Comparison of ENCODE assay signal across 10 mouse cellular contexts in genomic region chr9:31129956-31130355, GRCm38 (mm10). TPM values are rescaled to one million over a fixed set of nuclear protein-coding genes. Genes with fewer than 3 reads are reported as not detected.
DNase-seq lines count a peak whose midpoint lies in the region; ATAC-seq and TF ChIP-seq lines count a peak whose summit lies in the region.
"Had no signal": no experiment of that assay in that cellular context is flagged by ENCODE, and none has a peak within 500 bp of the region (broad histone marks: within the 10 kb centered on the region; RNA-seq: fewer than 3 reads in every experiment).

No protein-coding gene starts in this region.

- H3K9me3 ChIP-seq in midbrain, postnatal 0 days (ENCODE audit: low read length) = no peaks in the 10 kb centered on the region
- no peaks in the 10 kb centered on the region for H3K9me3 ChIP-seq in midbrain, embryonic 11.5 days (ENCODE audit: control insufficient read depth, low read length)
- no peaks in the 10 kb centered on the region for H3K9me3 ChIP-seq in limb, embryonic 13.5 days
- H3K9me3 ChIP-seq in stomach, embryonic 14.5 days (ENCODE audit: control insufficient read depth, low read depth, low read length) = no peaks in the 10 kb centered on the region

- TF ChIP-seq CTCF in gastrocnemius, adult 2 months (IDR thresholded peaks at IDR 0.05) = no peak
- no peak for TF ChIP-seq CTCF in midbrain, postnatal 0 days (IDR thresholded peaks at IDR 0.05)

- intact Hi-C loops in gastrocnemius, adult 2 months (cut with DNase I) = no loop called here
- intact Hi-C loops in gastrocnemius, postnatal 14 days (cut with DNase I; ENCODE audit: low total_unique reads) = no loop called here

- H3K9ac ChIP-seq in midbrain, postnatal 0 days (replicated peaks; ENCODE audit: low read length, poor library complexity, severe bottlenecking) = no peak overlapping the region
- no peak overlapping the region for H3K9ac ChIP-seq in midbrain, embryonic 11.5 days (ENCODE audit: low read length)
- no peak overlapping the region; the same call in 1 of the 2 replicates for H3K9ac ChIP-seq in limb, embryonic 13.5 days
- no peak overlapping the region for H3K9ac ChIP-seq in stomach, embryonic 14.5 days (replicated peaks; ENCODE audit: low read depth, low read length)

- H3K4me3 ChIP-seq in gastrocnemius, adult 2 months = peak overlapping the region; percentile 72
- H3K4me3 ChIP-seq in midbrain, postnatal 0 days (ENCODE audit: low read depth, low read length) = no peak overlapping the region
- H3K4me3 ChIP-seq in midbrain, embryonic 11.5 days (ENCODE audit: low read depth, low read length) = no peak overlapping the region
- peak overlapping the region; percentile 53 for H3K4me3 ChIP-seq in limb, embryonic 13.5 days
- peak overlapping the region; percentile 54 for H3K4me3 ChIP-seq in stomach, embryonic 14.5 days (ENCODE audit: low read depth, low read length)

- peaks cover 21% of the 10 kb centered on the region for H3K27me3 ChIP-seq in midbrain, postnatal 0 days (ENCODE audit: insufficient read depth, low read length)
- peaks cover 34% of the 10 kb centered on the region for H3K27me3 ChIP-seq in midbrain, embryonic 11.5 days (ENCODE audit: control insufficient read depth, insufficient read depth, low read length)
- H3K27me3 ChIP-seq in limb, embryonic 13.5 days = peaks cover 76% of the 10 kb centered on the region
- H3K27me3 ChIP-seq in stomach, embryonic 14.5 days (ENCODE audit: control insufficient read depth, insufficient read depth, low read length) = peaks cover 7% of the 10 kb centered on the region

- peak overlapping the region; percentile 83 for H3K4me2 ChIP-seq in midbrain, postnatal 0 days (ENCODE audit: low read depth, low read length, poor library complexity, severe bottlenecking)
- no peak overlapping the region for H3K4me2 ChIP-seq in midbrain, embryonic 11.5 days
- no peak overlapping the region for H3K4me2 ChIP-seq in limb, embryonic 13.5 days (replicated peaks)
- H3K4me2 ChIP-seq in stomach, embryonic 14.5 days (replicated peaks; ENCODE audit: low read depth, low read length) = peak overlapping the region; percentile 78

- 70% methylated on average over 8 of the region's 8 CpGs for WGBS in midbrain, postnatal 0 days
- 78% methylated on average over 8 of the region's 8 CpGs for WGBS in midbrain, embryonic 11.5 days
- WGBS in limb, embryonic 13.5 days = 49% methylated on average over 8 of the region's 8 CpGs
- 40% methylated on average over 8 of the region's 8 CpGs for WGBS in stomach, embryonic 14.5 days

- no peak for ATAC-seq in midbrain, postnatal 0 days (ENCODE audit: low FRiP score)
- no peak for ATAC-seq in midbrain, embryonic 11.5 days (ENCODE audit: low FRiP score)
- no peak for ATAC-seq in limb, embryonic 13.5 days (ENCODE audit: low FRiP score, low read depth)
- ATAC-seq in stomach, embryonic 14.5 days (ENCODE audit: insufficient number of reproducible peaks, insufficient read depth, low FRiP score, low read depth) = no peak

- no peak for DNase-seq in gastrocnemius, adult 2 months
- DNase-seq in gastrocnemius, postnatal 14 days = no peak
- no peak for DNase-seq in midbrain, postnatal 0 days (ENCODE audit: low spot score)
- no peak for DNase-seq in midbrain, embryonic 11.5 days (ENCODE audit: low spot score, missing footprints)
- DNase-seq in retina, postnatal 1 day = no peak
- no peak for DNase-seq in kidney, postnatal 36 days
- DNase-seq: cerebellum, adult 11-12 months had no signal

- no peaks in the 10 kb centered on the region for H3K36me3 ChIP-seq in midbrain, postnatal 0 days (ENCODE audit: insufficient read depth, low read length)
- no peaks in the 10 kb centered on the region for H3K36me3 ChIP-seq in midbrain, embryonic 11.5 days (ENCODE audit: control insufficient read depth, insufficient read depth, low read length)
- H3K36me3 ChIP-seq in limb, embryonic 13.5 days = no peaks in the 10 kb centered on the region
- H3K36me3 ChIP-seq in stomach, embryonic 14.5 days (ENCODE audit: control insufficient read depth, insufficient read depth, low read length) = no peaks in the 10 kb centered on the region

- no peak overlapping the region for H3K27ac ChIP-seq in gastrocnemius, adult 2 months
- H3K27ac ChIP-seq in midbrain, postnatal 0 days (ENCODE audit: low read depth, low read length) = no peak overlapping the region
- H3K27ac ChIP-seq in midbrain, embryonic 11.5 days (ENCODE audit: low read depth, low read length) = no peak overlapping the region
- H3K27ac ChIP-seq in limb, embryonic 13.5 days = no peak overlapping the region
- H3K27ac ChIP-seq in stomach, embryonic 14.5 days (ENCODE audit: low read length) = no peak overlapping the region
- H3K27ac ChIP-seq: layer of hippocampus, adult 2 months had no signal

- 0 out of 2 replicates have a peak, but pooled peaks cover 2% of the 10 kb centered on the region for H3K4me1 ChIP-seq in midbrain, postnatal 0 days (ENCODE audit: insufficient read depth, low read length)
- H3K4me1 ChIP-seq in midbrain, embryonic 11.5 days (ENCODE audit: control insufficient read depth, insufficient read depth, low read length) = peaks cover 9% of the 10 kb centered on the region
- H3K4me1 ChIP-seq in limb, embryonic 13.5 days = peaks cover 21% of the 10 kb centered on the region
- peaks cover 5% of the 10 kb centered on the region; the same call in 1 of the 2 replicates for H3K4me1 ChIP-seq in stomach, embryonic 14.5 days (ENCODE audit: control insufficient read depth, insufficient read depth, low read length)

RNA-seq across cellular contexts. Expression of gene St14, which starts 1.7 kb away (rescaled TPM):
- total RNA-seq in gastrocnemius, adult 2 months (2021) = under 1 TPM in 1 of 2 experiments, not detected in 1; 0.08 TPM
- total RNA-seq in gastrocnemius, postnatal 14 days (2021) = under 1 TPM; 0.16 to 0.35 TPM
- total RNA-seq in midbrain, postnatal 0 days (2014; rRNA removed) = 1.4 and 1.9 TPM in 2 replicates
- 1.2 and 1.5 TPM in 2 replicates for polyA plus RNA-seq in midbrain, postnatal 0 days (2015; fragmentation: Nextera tagmentation; extraction: Ambion mirVana)
- 0.54 and 0.60 TPM in 2 replicates for polyA plus RNA-seq in midbrain, embryonic 11.5 days (2014; fragmentation: Nextera tagmentation; extraction: Ambion mirVana)
- polyA plus RNA-seq in limb, embryonic 13.5 days (2015; fragmentation: Nextera tagmentation; extraction: Ambion mirVana) = 6.9 and 9.2 TPM in 2 replicates
- 46.9 and 50.0 TPM in 2 replicates for polyA plus RNA-seq in stomach, embryonic 14.5 days (2014; fragmentation: Nextera tagmentation; extraction: Ambion mirVana)

Comparison
In these comparisons a context has a peak if more than half of its experiments do, and no peak if none do; other contexts are left out.
1. H3K4me2 ChIP-seq: peak in midbrain, postnatal 0 days (single experiment) and stomach, embryonic 14.5 days (single experiment); none in midbrain, embryonic 11.5 days (single experiment) and limb, embryonic 13.5 days (single experiment).
2. H3K4me3 ChIP-seq: peak in gastrocnemius, adult 2 months (single experiment), limb, embryonic 13.5 days (single experiment) and stomach, embryonic 14.5 days (single experiment); none in midbrain, postnatal 0 days (single experiment) and midbrain, embryonic 11.5 days (single experiment).